Mouse (Mus musculus) A20 (cell line): ENCODE data around the gene Uhrf1bp1.

Experiments used
- DNase-seq: peaks from one replicate; pipeline ENCODE4 v3.0.0-alpha.2; 2011; ENCODE audit warnings: low read depth, low spot score

Gene Uhrf1bp1

DNA sequence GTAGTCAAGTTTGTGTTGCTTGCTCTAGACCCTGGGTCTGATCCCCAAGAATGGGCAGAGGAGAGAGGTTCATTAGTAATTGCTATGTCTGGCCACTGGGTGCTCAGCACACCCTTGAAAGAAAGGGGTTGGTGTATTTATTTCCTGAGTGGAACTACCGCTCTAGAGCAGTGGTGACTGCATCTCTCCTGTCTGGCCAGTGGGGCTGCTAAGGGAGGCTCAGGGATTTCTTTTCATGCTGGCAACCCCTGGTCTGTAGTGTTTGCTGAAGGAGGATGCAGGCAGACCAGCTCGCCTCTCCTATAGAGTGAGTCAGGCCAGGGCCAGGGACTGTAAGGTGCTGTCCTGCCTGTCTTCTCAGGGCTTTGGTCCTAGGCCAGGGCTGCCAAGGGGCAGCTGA is 90.9 kb downstream of the Uhrf1bp1 start:
- no peak for DNase-seq
